Mouse (Mus musculus) CH12.LX (cell line): ENCODE measurements around the gene Tmem8b. TPM values are rescaled to one million over a fixed set of nuclear protein-coding genes. Genes with fewer than 3 reads are reported as not detected.

Source experiments
- DNase-seq: peaks from one replicate; pipeline ENCODE4 v3.0.0-alpha.2; 2013; ENCODE audit errors: extremely low read depth
- H3K27ac ChIP-seq: 2 replicates; pipeline ENCODE4 v1.5.1; 2012; ENCODE audit warnings: low read depth, mild to moderate bottlenecking, control low read depth, moderate library complexity; ENCODE audit not compliant: insufficient read depth
- H3K27me3 ChIP-seq: replicated peaks from 2 replicates; pipeline ENCODE3; 2012; ENCODE audit warnings: inconsistent platforms
- H3K36me3 ChIP-seq, 2 experiments: replicated peaks in 1 of 2; 2 replicates each; pipeline versions ENCODE3 to v1.6.1; 2012; ENCODE audit warnings: inconsistent platforms in 1 of 2, low read length in 1 of 2, mild to moderate bottlenecking in 1 of 2, mixed read lengths in 1 of 2, moderate library complexity in 1 of 2; ENCODE audit not compliant: control insufficient read depth in 1 of 2, insufficient read depth in 1 of 2
- H3K4me1 ChIP-seq, 2 experiments: 2 replicates each; pipeline ENCODE4 v1.6.1; 2012; ENCODE audit warnings: inconsistent platforms in 1 of 2, moderate library complexity in 1 of 2; ENCODE audit not compliant: insufficient read depth in 2 of 2, control insufficient read depth in 1 of 2
- H3K4me2 ChIP-seq: 2 replicates; pipeline ENCODE4 v1.6.1; 2012; ENCODE audit warnings: low read depth, mild to moderate bottlenecking, control low read depth; ENCODE audit not compliant: poor library complexity, insufficient read depth, severe bottlenecking
- H3K4me3 ChIP-seq, 3 experiments: fragments of 150-350 bp in 1 of 3; sonication (generic) in 1 of 3; replicated peaks in 1 of 3; 2 replicates each; pipeline versions ENCODE3 to v1.5.1; 2011 to 2012; ENCODE audit warnings: low read depth in 2 of 3, low read length in 2 of 3, mild to moderate bottlenecking in 2 of 3, moderate library complexity in 2 of 3, control low read depth in 1 of 3, improper control_type of control experiment in 1 of 3, inconsistent platforms in 1 of 3, mixed read lengths in 1 of 3; ENCODE audit not compliant: poor library complexity in 1 of 3
- H3K79me2 ChIP-seq: replicated peaks from 2 replicates; pipeline ENCODE4 v1.6.1; 2012; ENCODE audit warnings: mild to moderate bottlenecking, moderate library complexity; ENCODE audit not compliant: control insufficient read depth, poor library complexity, insufficient read depth, severe bottlenecking; ENCODE audit errors: extremely low read depth
- H3K9ac ChIP-seq: 2 replicates; pipeline ENCODE4 v1.6.1; 2012; ENCODE audit warnings: low read depth, mild to moderate bottlenecking, control low read depth, moderate library complexity; ENCODE audit not compliant: insufficient read depth
- H3K9me3 ChIP-seq: replicated peaks from 2 replicates; pipeline ENCODE3; 2012; ENCODE audit warnings: low read length, inconsistent platforms, mixed read lengths
- CHD1 ChIP-seq: IDR thresholded peaks from 2 replicates; pipeline ENCODE4 v1.6.1; 2012; ENCODE audit warnings: low read depth, low read length, improper control_type of control experiment, inconsistent platforms
- CHD2 ChIP-seq: IDR thresholded peaks from 2 replicates; pipeline ENCODE4 v1.6.1; 2011; ENCODE audit warnings: low read length, improper control_type of control experiment
- CTCF ChIP-seq, 2 experiments: IDR thresholded peaks in 1 of 2; conservative IDR thresholded peaks in 1 of 2; 2 replicates each; pipeline ENCODE4 v1.5.1; 2011 to 2012; ENCODE audit warnings: low read depth in 2 of 2, low read length in 2 of 2, improper control_type of control experiment in 1 of 2, inconsistent platforms in 1 of 2, mild to moderate bottlenecking in 1 of 2, moderate library complexity in 1 of 2
- ELF1 ChIP-seq: IDR thresholded peaks from 2 replicates; pipeline ENCODE4 v1.6.1; 2014; ENCODE audit warnings: low read depth, mild to moderate bottlenecking, inconsistent platforms, low read length, improper control_type of control experiment
- JUN ChIP-seq: IDR thresholded peaks from 2 replicates; pipeline ENCODE4 v1.6.1; 2011; ENCODE audit warnings: low read depth, mild to moderate bottlenecking, low read length, improper control_type of control experiment, moderate library complexity; ENCODE audit not compliant: insufficient read depth
- KAT2A ChIP-seq: IDR thresholded peaks from 2 replicates; pipeline ENCODE4 v1.6.1; 2012; ENCODE audit warnings: low read length, improper control_type of control experiment, inconsistent platforms; ENCODE audit not compliant: insufficient replicate concordance
- MAZ ChIP-seq: IDR thresholded peaks from 2 replicates; pipeline ENCODE4 v1.6.1; 2012; ENCODE audit warnings: low read depth, mild to moderate bottlenecking, inconsistent platforms, low read length, improper control_type of control experiment, moderate library complexity
- POLR2A ChIP-seq: IDR thresholded peaks from 2 replicates; pipeline ENCODE4 v1.6.1; 2011; ENCODE audit warnings: low read depth, mild to moderate bottlenecking, improper control_type of control experiment, low read length
- POLR2AphosphoS2 ChIP-seq: IDR thresholded peaks from 2 replicates; pipeline ENCODE4 v1.6.1; 2011; ENCODE audit warnings: low read depth, low read length, improper control_type of control experiment
- RCOR1 ChIP-seq: conservative IDR thresholded peaks from 2 replicates; pipeline ENCODE4 v1.6.1; 2012; ENCODE audit warnings: low read depth, mild to moderate bottlenecking, inconsistent platforms, low read length, improper control_type of control experiment
- SIN3A ChIP-seq: IDR thresholded peaks from 2 replicates; pipeline ENCODE4 v1.6.1; 2012; ENCODE audit warnings: low read length, improper control_type of control experiment, inconsistent platforms
- TBP ChIP-seq: conservative IDR thresholded peaks from 2 replicates; pipeline ENCODE4 v1.6.1; 2011; ENCODE audit warnings: low read depth, low read length, improper control_type of control experiment
- TCF12 ChIP-seq: IDR thresholded peaks from 2 replicates; pipeline ENCODE4 v1.6.1; 2014; ENCODE audit warnings: low read depth, mild to moderate bottlenecking, inconsistent platforms, low read length, improper control_type of control experiment
- USF1 ChIP-seq: IDR thresholded peaks from 2 replicates; pipeline ENCODE4 v1.6.1; 2014; ENCODE audit warnings: low read depth, mild to moderate bottlenecking, inconsistent platforms, low read length, improper control_type of control experiment
- ZC3H11A ChIP-seq: IDR thresholded peaks from 2 replicates; pipeline ENCODE4 v1.6.1; 2012; ENCODE audit warnings: low read depth, mild to moderate bottlenecking, inconsistent platforms, low read length, improper control_type of control experiment
- ZKSCAN1 ChIP-seq: IDR thresholded peaks from 2 replicates; pipeline ENCODE4 v1.6.1; 2012; ENCODE audit warnings: low read depth, inconsistent platforms, low read length, improper control_type of control experiment, borderline replicate concordance
- ZMIZ1 ChIP-seq: IDR thresholded peaks from 2 replicates; pipeline ENCODE4 v1.6.1; 2012; ENCODE audit warnings: low read depth, mild to moderate bottlenecking, inconsistent platforms, low read length, improper control_type of control experiment
- ZNF384 ChIP-seq: IDR thresholded peaks from 2 replicates; pipeline ENCODE4 v1.6.1; 2012; ENCODE audit warnings: low read depth, low read length, improper control_type of control experiment, inconsistent platforms
- dilution Hi-C: fragments of 300-500 bp; cut with MboI; formaldehyde crosslinking; loops from 2 replicates; pipeline ENCODE4 v1.14.3; 2020; ENCODE audit warnings: low sequenced_read_pairs; ENCODE audit not compliant: extremely low pct_unique_long_range_greater_than_20kb, extremely low pct_ligation_motif_present
- in situ Hi-C: fragments of 300-500 bp; cut with MboI; formaldehyde crosslinking; loops from 3 replicates; pipeline ENCODE4 v1.14.3; 2019; ENCODE audit warnings: low sequenced_read_pairs, low pct_ligation_motif_present, low pct_unique_long_range_greater_than_20kb, mixed read lengths
- polyA plus RNA-seq: library from polyadenylated mRNA; unstranded; fragments of >175 nt; gene quantifications from 2 replicates; pipeline ENCODE4 v1.2.1, GENCODE M21; 2012; ENCODE audit warnings: low read depth; ENCODE audit not compliant: insufficient read length
- total RNA-seq, 2 experiments: library from RNA; depleted of rRNA; stranded (reverse); fragments of 300-350 nt in 1 of 2; fragments of >200 nt in 1 of 2; gene quantifications; 2 replicates each; pipeline ENCODE4 v1.2.3; 2012 to 2014

Tmem8b gene
- total and polyA plus RNA-seq, 3 experiments, result 0.26 to 0.47 TPM; not detected in 1

DNA sequence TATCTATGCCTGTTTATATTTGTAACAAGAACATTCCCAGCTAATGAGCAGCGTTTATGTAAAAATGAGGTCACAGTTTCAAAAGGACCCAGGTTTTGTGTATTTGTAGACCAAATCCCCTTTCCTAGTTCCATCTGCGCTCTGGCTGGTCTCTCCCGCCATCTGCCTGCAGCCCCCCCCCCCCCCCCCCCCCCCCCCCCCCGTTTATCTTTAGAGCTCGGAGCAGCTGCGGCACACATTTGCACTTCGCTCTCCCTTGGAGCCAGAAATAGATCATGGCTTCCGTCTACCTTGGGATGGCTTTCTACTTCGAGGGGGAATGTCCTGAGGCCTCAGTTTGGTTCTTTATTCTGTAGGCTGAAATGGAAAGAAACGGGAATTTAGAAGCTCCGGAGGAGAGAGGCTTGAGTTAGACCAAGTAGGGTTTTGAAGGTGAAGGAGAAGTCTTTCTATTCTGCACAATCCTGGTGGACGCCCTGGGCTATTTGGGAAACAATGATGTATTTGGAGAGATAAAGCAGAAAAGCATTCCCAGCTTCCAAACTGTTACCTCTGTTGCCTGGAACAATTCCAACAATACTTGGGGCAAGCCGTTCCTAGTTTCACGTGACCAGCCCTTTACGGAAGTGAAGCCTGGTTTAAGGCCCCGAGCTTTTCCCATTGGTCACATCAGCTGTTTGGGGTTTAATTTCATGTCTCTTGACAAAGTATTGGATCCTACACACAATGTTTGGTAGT is 51.9 kb downstream of the Tmem8b start:
- Histone ChIP-seq H3K27me3 (peaks cover 62% of the 10 kb centered on the region), H3K36me3 (no peaks in the 10 kb centered on the region), H3K9ac (no peak overlapping the region), H3K27ac (no peak overlapping the region), H3K4me3 (no peak overlapping the region), H3K9me3 (peaks cover 6% of the 10 kb centered on the region), H3K4me2 (no peak overlapping the region), H3K4me1 (peaks cover 0 to 3% of the 10 kb centered on the region in 2 experiments; a peak in 1 of 4 replicates), H3K79me2 (no peaks in the 10 kb centered on the region)
- dilution Hi-C loops (no loop called here), in situ Hi-C loops (no loop called here)
- no peak for TF ChIP-seq TCF12
- no peak for DNase-seq

GRCm38 (mm10) chr4:43722191-43722590 is 53.4 kb downstream of the Tmem8b start:
- no peaks in the 10 kb centered on the region for H3K36me3 ChIP-seq
- H3K9me3 ChIP-seq, result peaks cover 6% of the 10 kb centered on the region
- no peak overlapping the region for H3K4me3 ChIP-seq
- H3K27me3 ChIP-seq, result peaks cover 64% of the 10 kb centered on the region
- dilution Hi-C loops, result no loop called here
- no peak overlapping the region for H3K4me2 ChIP-seq
- no peak for DNase-seq
- H3K4me1 ChIP-seq, result peaks cover 0 to 3% of the 10 kb centered on the region in 2 experiments; a peak in 1 of 4 replicates
- in situ Hi-C loops, result no loop called here
- H3K79me2 ChIP-seq, result no peaks in the 10 kb centered on the region
- no peak overlapping the region for H3K9ac ChIP-seq
- no peak for TF ChIP-seq TBP
- TF ChIP-seq CHD1, result no peak
- TF ChIP-seq JUN, result no peak
- no peak for TF ChIP-seq POLR2AphosphoS2
- no peak for TF ChIP-seq RCOR1
- no peak for TF ChIP-seq ZC3H11A
- TF ChIP-seq USF1, result no peak
- no peak for TF ChIP-seq MAZ
- TF ChIP-seq SIN3A, result no peak
- no peak for TF ChIP-seq ZMIZ1
- no peak for TF ChIP-seq ZNF384
- TF ChIP-seq POLR2A, result no peak
- no peak for TF ChIP-seq TCF12
- no peak for TF ChIP-seq ELF1
- TF ChIP-seq ZKSCAN1, result no peak
- TF ChIP-seq KAT2A, result no peak
- no peak for TF ChIP-seq CTCF (conservative IDR thresholded peaks at IDR 0.05 in 1 of 2, IDR thresholded peaks at IDR 0.05 in 1 of 2; ENCODE audit: low read depth in 2 of 2, low read length in 2 of 2)
- TF ChIP-seq CHD2, result no peak
- no peak overlapping the region for H3K27ac ChIP-seq
